Mouse (Mus musculus): ENCODE data around the gene Mindy2.

Mindy2 gene

DNA sequence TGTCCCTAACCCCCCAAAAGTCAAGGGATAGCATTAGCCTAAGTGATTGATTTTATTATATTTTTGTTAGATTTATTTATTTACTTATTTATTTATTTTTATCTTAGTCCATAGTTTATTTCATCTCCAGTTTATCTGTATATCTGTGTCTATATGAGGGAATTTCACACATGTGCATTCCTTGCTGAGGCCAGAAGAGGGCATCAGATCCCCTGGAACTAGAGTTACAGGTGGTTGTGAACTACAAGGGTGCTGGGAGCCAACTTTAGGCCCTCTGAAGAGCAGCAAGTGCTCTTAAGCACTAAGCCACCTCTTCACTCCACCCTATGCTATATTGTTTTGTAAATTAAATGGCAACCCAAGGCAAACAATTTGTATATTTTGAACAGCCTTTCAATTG is 11.1 kb upstream of the Mindy2 start:
- DNase-seq (ENCODE audit: low read depth, low spot score) = no peak

GRCm38 (mm10) chr9:70666811-70667210 is 9.8 kb upstream of the Mindy2 start:
- DNase-seq (ENCODE audit: low read depth, low spot score) = no peak

GRCm38 (mm10) chr9:70665372-70666145 is 8.6 kb upstream of the Mindy2 start:
- no peak for DNase-seq (ENCODE audit: low read depth, low spot score)

DNA sequence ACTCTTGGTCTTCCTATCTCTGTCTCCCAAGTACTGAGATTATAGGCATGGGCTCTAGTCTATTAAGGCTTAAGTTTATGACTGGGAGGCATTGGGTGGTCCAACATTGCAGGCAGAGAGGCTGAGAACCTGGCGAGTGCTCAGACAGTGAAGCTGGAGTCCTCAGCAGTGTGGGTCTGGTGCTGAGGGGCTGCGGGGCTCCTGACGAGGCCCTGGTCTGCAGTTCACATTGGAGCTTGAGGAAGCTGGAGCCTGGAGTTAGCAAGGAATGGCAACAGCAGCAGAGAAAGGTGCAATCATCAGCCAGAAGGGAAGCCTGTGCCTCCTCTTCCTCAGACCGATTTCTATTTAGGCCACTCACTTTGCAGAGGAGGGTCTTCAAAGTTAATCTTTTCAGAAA is 7.9 kb upstream of the Mindy2 start:
- DNase-seq (ENCODE audit: low read depth, low spot score) = no peak

DNA sequence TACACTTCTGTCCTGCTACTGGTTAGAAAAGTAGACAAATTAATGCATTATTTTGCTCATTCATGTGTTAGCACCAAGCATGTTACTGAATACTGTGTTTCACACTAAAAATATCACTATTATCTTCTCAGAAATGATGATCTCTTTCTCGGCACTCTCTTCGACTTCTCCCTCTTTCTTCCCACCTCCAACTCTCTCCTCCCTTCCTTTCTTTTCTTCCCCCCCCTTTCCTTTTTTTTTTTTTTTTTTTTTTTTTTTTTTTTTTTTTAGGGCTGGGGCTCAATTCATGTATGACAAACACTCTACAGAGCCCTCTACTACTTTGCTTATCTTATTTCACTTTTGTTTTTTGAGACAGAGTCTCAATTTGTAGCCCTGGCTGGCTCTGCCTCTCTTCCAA is 1.3 kb upstream of the Mindy2 start:
- no peak for DNase-seq (ENCODE audit: low read depth, low spot score)

DNA sequence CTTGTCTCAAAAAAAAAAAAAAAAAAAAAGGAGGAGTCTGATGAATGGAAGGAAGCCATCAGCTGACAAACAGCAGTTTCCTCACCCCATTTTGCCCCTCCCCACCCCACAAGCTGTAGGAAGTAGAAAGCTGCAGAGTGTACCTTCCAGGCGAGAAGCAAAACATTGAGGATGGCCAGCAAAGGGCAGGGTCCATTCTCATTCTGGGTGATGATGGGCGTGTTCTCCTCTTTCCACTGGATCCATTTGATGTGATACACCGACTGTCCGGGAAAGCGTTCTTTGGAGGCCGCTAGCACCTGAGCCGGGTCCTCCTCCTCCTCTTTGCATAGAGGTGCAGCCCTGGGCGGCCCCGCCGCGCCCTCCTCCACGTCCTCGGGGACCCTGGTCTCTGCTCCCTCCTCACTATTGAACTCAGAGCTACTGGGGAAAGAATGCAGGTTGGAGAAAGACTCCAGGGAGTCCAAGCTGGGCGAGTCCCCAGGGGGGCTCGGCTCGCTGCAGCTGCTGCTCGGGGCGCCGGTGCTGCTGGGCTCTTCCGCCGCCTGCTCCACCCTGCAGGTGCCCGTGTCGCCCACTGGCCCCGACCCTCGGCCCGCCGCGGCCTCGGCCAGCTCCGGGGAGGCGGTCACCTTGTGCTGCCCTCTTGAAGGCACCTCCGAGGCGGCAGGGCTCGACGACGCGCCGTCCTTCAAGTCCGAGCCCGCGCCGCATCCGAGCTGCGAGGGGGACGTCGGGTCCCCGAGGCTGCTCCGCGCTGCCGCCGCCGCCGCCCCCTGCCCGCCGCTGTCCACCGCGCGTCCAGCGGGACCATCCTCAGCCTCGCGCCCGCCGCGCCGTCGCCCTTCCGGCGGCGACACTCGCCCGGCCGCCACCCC is 605 bp downstream of the Mindy2 start, which contains the start of gene Gm10642:
Gm10642 (plus strand) TSS at position 122 of the 878 bp plus-strand sequence.
- DNase-seq (ENCODE audit: low read depth, low spot score) = no peak

GRCm38 (mm10) chr9:70655764-70656129 is 1.2 kb downstream of the Mindy2 start:
- no peak for DNase-seq (ENCODE audit: low read depth, low spot score)

GRCm38 (mm10) chr9:70654496-70654895 is 2.5 kb downstream of the Mindy2 start:
- no peak for DNase-seq (ENCODE audit: low read depth, low spot score)

- DNase-seq (ENCODE audit: low read depth, low spot score) = no peak
Observed at GRCm38 (mm10) chr9:70653875-70654274, 3.1 kb downstream of the Mindy2 start.

GRCm38 (mm10) chr9:70652221-70652620 is 4.8 kb downstream of the Mindy2 start:
- no peak for DNase-seq (ENCODE audit: low read depth, low spot score)

- no peak for DNase-seq (ENCODE audit: low read depth, low spot score)
Observed at GRCm38 (mm10) chr9:70650994-70651393, 6.0 kb downstream of the Mindy2 start.

DNA sequence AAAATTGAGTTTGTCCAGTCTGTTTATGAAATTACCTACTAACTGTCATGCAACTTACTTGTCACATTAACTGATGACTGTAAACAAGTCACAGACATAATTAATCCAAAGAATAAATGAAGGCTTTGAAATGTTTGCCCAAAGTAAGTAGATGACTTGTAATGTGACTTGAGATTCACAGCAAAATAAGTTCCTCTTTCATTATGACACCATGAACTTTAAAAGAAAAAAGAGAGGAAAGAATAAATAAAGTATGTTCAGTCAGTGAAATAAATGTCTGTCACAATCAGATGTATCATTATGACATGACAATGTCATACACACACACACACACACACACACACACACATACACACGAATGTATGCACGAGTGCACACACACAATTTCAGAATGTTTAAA is 6.7 kb downstream of the Mindy2 start:
- DNase-seq (ENCODE audit: low read depth, low spot score) = no peak

- no peak for DNase-seq (ENCODE audit: low read depth, low spot score)
Observed at GRCm38 (mm10) chr9:70636748-70637147, 20.2 kb downstream of the Mindy2 start.

DNA sequence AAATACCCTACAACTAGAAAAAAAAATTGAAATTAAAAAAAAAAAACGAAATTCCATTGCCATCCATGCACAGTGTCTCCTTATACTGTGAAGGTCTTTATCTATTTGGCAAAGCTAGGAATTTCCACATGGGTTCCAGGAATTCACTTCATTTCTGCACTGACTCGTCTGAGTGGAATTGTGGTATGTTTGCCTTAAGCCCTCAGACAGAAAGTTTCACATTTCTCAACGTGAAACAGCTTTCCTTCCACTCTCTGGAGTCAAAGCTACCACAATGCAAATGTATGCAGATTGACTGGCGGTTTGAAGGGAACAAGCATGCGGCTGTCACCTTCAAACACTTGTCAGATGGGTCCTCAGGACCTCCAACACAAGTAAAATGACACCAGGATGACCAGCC is 25.3 kb downstream of the Mindy2 start:
- no peak for DNase-seq (ENCODE audit: low read depth, low spot score)

- DNase-seq (ENCODE audit: low read depth, low spot score) = no peak
Observed at GRCm38 (mm10) chr9:70629711-70630110, 27.3 kb downstream of the Mindy2 start.

GRCm38 (mm10) chr9:70611026-70611673 is 45.8 kb downstream of the Mindy2 start:
- no peak for DNase-seq (ENCODE audit: low read depth, low spot score)

DNA sequence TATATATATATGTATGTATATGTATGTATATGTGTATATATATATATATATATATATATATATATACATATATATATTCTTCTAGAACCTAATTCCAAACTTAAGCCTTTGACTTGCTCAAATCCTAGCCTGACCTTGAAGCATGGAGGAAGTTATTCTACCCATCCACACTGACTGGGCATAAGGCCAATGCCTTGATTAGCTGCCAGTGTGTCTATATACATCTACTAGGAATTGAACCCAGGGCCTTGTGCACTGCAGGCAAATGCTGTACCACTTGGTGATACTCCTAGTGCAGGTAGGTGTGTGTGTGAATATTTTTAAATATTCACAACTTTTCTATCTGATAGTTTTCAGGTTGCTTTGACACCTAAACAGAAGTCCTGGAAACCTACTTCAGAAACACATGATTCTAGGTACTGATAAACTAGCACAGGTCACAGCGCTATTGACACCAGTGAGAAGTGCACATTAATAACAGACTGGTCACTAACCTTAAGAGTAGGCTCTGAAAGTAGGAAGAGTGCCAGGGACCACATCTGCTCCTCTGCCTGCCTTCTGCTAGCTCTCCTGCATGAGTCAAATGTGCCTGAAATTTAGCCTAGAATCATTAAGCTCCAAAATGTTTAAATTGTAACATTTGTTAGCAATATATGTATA is 54.7 kb downstream of the Mindy2 start:
- no peak for DNase-seq (ENCODE audit: low read depth, low spot score)

- no peak for DNase-seq (ENCODE audit: low read depth, low spot score)
Observed at GRCm38 (mm10) chr9:70598271-70598670, 58.7 kb downstream of the Mindy2 start.

GRCm38 (mm10) chr9:70591486-70591885 is 65.5 kb downstream of the Mindy2 start:
- no peak for DNase-seq (ENCODE audit: low read depth, low spot score)

- no peak for DNase-seq (ENCODE audit: low read depth, low spot score)
Observed at GRCm38 (mm10) chr9:70590775-70591174, 66.2 kb downstream of the Mindy2 start.

DNA sequence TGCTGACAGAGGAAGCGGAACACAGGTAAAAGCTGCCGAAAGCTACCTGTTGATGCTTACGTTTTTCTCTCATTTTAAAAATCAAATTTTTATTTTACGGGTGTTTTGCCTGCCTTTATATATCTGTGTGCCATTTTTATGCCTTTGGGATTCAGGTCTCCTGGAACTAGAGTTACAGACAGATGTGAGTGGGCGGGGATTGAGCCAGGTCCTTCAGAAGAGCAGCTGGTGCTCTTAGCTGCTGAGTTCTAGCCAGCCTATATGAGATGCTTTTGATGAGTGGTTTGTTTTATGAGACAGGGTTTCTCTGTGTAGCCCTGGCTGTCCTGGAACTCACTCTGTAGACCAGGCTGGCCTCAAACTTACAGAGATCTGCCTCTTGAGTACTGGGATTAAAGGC is 69.8 kb downstream of the Mindy2 start:
- no peak for DNase-seq (ENCODE audit: low read depth, low spot score)

- no peak for DNase-seq (ENCODE audit: low read depth, low spot score)
Observed at GRCm38 (mm10) chr9:70585172-70585571, 71.8 kb downstream of the Mindy2 start.

All from brain, embryonic 18.5 days (tissue).